Mouse (Mus musculus): ENCODE results near the gene Cldn14. TPM values are rescaled to one million over a fixed set of nuclear protein-coding genes. Genes with fewer than 3 reads are reported as not detected.
"Not testable (repeated sequence)": the region's sequence is repeated elsewhere in the genome, so short reads cannot be mapped to it uniquely, and the experiment has no call there.

Gene Cldn14
- polyA plus RNA-seq, 1 experiment, result 1.0 TPM

- H3K27me3 ChIP-seq (ENCODE audit: control insufficient read depth, insufficient read depth, low read length), result no peaks in the 10 kb centered on the region
- peak overlapping the region; percentile 93 for H3K4me3 ChIP-seq (ENCODE audit: control insufficient read depth, low read depth, low read length)
- TF ChIP-seq CTCF (IDR thresholded peaks at IDR 0.05; ENCODE audit: control insufficient read depth, insufficient read depth, insufficient replicate concordance, low read depth, low read length) (no peak), POLR2A (IDR thresholded peaks at IDR 0.05; ENCODE audit: control insufficient read depth, low read depth, low read length) (no peak)
- peaks cover 6% of the 10 kb centered on the region; the same call in 1 of the 2 replicates for H3K4me1 ChIP-seq (ENCODE audit: control insufficient read depth, insufficient read depth, low read length)
- H3K36me3 ChIP-seq (ENCODE audit: control insufficient read depth, insufficient read depth, low read length), result no peaks in the 10 kb centered on the region
- 0 out of 2 replicates have a peak overlapping the region, but pooled peaks have one; percentile 5 for H3K27ac ChIP-seq (ENCODE audit: control insufficient read depth, insufficient read depth, low read depth, low read length)
Measured at GRCm38 (mm10) chr16:93981190-93981841, 27.3 kb downstream of the Cldn14 start.

GRCm38 (mm10) chr16:93980338-93980737 is 28.3 kb downstream of the Cldn14 start:
- not testable (repeated sequence) for H3K4me1 ChIP-seq (ENCODE audit: control insufficient read depth, insufficient read depth, low read length); H3K36me3 ChIP-seq (ENCODE audit: control insufficient read depth, insufficient read depth, low read length); H3K27me3 ChIP-seq (ENCODE audit: control insufficient read depth, insufficient read depth, low read length); H3K27ac ChIP-seq (ENCODE audit: control insufficient read depth, insufficient read depth, low read depth, low read length)
- peak overlapping the region; percentile 93 for H3K4me3 ChIP-seq (ENCODE audit: control insufficient read depth, low read depth, low read length)

GRCm38 (mm10) chr16:93979316-93979715 is 29.3 kb downstream of the Cldn14 start:
- Histone ChIP-seq H3K27me3 (ENCODE audit: control insufficient read depth, insufficient read depth, low read length) (no peaks in the 10 kb centered on the region), H3K36me3 (ENCODE audit: control insufficient read depth, insufficient read depth, low read length) (no peaks in the 10 kb centered on the region), H3K27ac (ENCODE audit: control insufficient read depth, insufficient read depth, low read depth, low read length) (no peak overlapping the region), H3K4me1 (ENCODE audit: control insufficient read depth, insufficient read depth, low read length) (peaks cover 11% of the 10 kb centered on the region), H3K4me3 (ENCODE audit: control insufficient read depth, low read depth, low read length) (peak overlapping the region; percentile 22)
- TF ChIP-seq CTCF (IDR thresholded peaks at IDR 0.05; ENCODE audit: control insufficient read depth, insufficient read depth, insufficient replicate concordance, low read depth, low read length), result no peak
- no peak for TF ChIP-seq POLR2A (IDR thresholded peaks at IDR 0.05; ENCODE audit: control insufficient read depth, low read depth, low read length)

- H3K27ac ChIP-seq (ENCODE audit: control insufficient read depth, insufficient read depth, low read depth, low read length), result no peak overlapping the region
- no peak for TF ChIP-seq POLR2A (IDR thresholded peaks at IDR 0.05; ENCODE audit: control insufficient read depth, low read depth, low read length)
- TF ChIP-seq CTCF (IDR thresholded peaks at IDR 0.05; ENCODE audit: control insufficient read depth, insufficient read depth, insufficient replicate concordance, low read depth, low read length), result no peak
- H3K4me3 ChIP-seq (ENCODE audit: control insufficient read depth, low read depth, low read length), result no peak overlapping the region
- peaks cover 11% of the 10 kb centered on the region for H3K4me1 ChIP-seq (ENCODE audit: control insufficient read depth, insufficient read depth, low read length)
- no peaks in the 10 kb centered on the region for H3K27me3 ChIP-seq (ENCODE audit: control insufficient read depth, insufficient read depth, low read length)
- no peaks in the 10 kb centered on the region for H3K36me3 ChIP-seq (ENCODE audit: control insufficient read depth, insufficient read depth, low read length)
Measured at GRCm38 (mm10) chr16:93977587-93977986, 31.1 kb downstream of the Cldn14 start.

GRCm38 (mm10) chr16:93976907-93977306 is 31.7 kb downstream of the Cldn14 start:
- Histone ChIP-seq H3K36me3 (ENCODE audit: control insufficient read depth, insufficient read depth, low read length) (no peaks in the 10 kb centered on the region), H3K27me3 (ENCODE audit: control insufficient read depth, insufficient read depth, low read length) (no peaks in the 10 kb centered on the region), H3K27ac (ENCODE audit: control insufficient read depth, insufficient read depth, low read depth, low read length) (no peak overlapping the region), H3K4me3 (ENCODE audit: control insufficient read depth, low read depth, low read length) (no peak overlapping the region), H3K4me1 (ENCODE audit: control insufficient read depth, insufficient read depth, low read length) (peaks cover 11% of the 10 kb centered on the region)
- TF ChIP-seq POLR2A (IDR thresholded peaks at IDR 0.05; ENCODE audit: control insufficient read depth, low read depth, low read length), result no peak
- no peak for TF ChIP-seq CTCF (IDR thresholded peaks at IDR 0.05; ENCODE audit: control insufficient read depth, insufficient read depth, insufficient replicate concordance, low read depth, low read length)

- H3K27ac ChIP-seq (ENCODE audit: control insufficient read depth, insufficient read depth, low read depth, low read length), result no peak overlapping the region
- H3K27me3 ChIP-seq (ENCODE audit: control insufficient read depth, insufficient read depth, low read length), result no peaks in the 10 kb centered on the region
- no peak overlapping the region for H3K4me3 ChIP-seq (ENCODE audit: control insufficient read depth, low read depth, low read length)
- peaks cover 8% of the 10 kb centered on the region for H3K4me1 ChIP-seq (ENCODE audit: control insufficient read depth, insufficient read depth, low read length)
- TF ChIP-seq CTCF (IDR thresholded peaks at IDR 0.05; ENCODE audit: control insufficient read depth, insufficient read depth, insufficient replicate concordance, low read depth, low read length) (peak; percentile 60; the same call in 1 of the 2 replicates), POLR2A (IDR thresholded peaks at IDR 0.05; ENCODE audit: control insufficient read depth, low read depth, low read length) (no peak)
- no peaks in the 10 kb centered on the region for H3K36me3 ChIP-seq (ENCODE audit: control insufficient read depth, insufficient read depth, low read length)
Measured at GRCm38 (mm10) chr16:93975430-93975829, 33.2 kb downstream of the Cldn14 start.

- no peaks in the 10 kb centered on the region for H3K27me3 ChIP-seq (ENCODE audit: control insufficient read depth, insufficient read depth, low read length)
- no peaks in the 10 kb centered on the region for H3K36me3 ChIP-seq (ENCODE audit: control insufficient read depth, insufficient read depth, low read length)
- no peak for TF ChIP-seq POLR2A (IDR thresholded peaks at IDR 0.05; ENCODE audit: control insufficient read depth, low read depth, low read length)
- H3K27ac ChIP-seq (ENCODE audit: control insufficient read depth, insufficient read depth, low read depth, low read length), result no peak overlapping the region
- H3K4me3 ChIP-seq (ENCODE audit: control insufficient read depth, low read depth, low read length), result no peak overlapping the region
- peaks cover 8% of the 10 kb centered on the region for H3K4me1 ChIP-seq (ENCODE audit: control insufficient read depth, insufficient read depth, low read length)
Measured at GRCm38 (mm10) chr16:93974278-93974677, 34.4 kb downstream of the Cldn14 start.

- Histone ChIP-seq H3K36me3 (ENCODE audit: control insufficient read depth, insufficient read depth, low read length) (no peaks in the 10 kb centered on the region), H3K4me3 (ENCODE audit: control insufficient read depth, low read depth, low read length) (no peak overlapping the region), H3K27ac (ENCODE audit: control insufficient read depth, insufficient read depth, low read depth, low read length) (no peak overlapping the region), H3K4me1 (ENCODE audit: control insufficient read depth, insufficient read depth, low read length) (peaks cover 8% of the 10 kb centered on the region), H3K27me3 (ENCODE audit: control insufficient read depth, insufficient read depth, low read length) (no peaks in the 10 kb centered on the region)
- TF ChIP-seq CTCF (IDR thresholded peaks at IDR 0.05; ENCODE audit: control insufficient read depth, insufficient read depth, insufficient replicate concordance, low read depth, low read length) (no peak), POLR2A (IDR thresholded peaks at IDR 0.05; ENCODE audit: control insufficient read depth, low read depth, low read length) (no peak)
Measured at GRCm38 (mm10) chr16:93973554-93973953, 35.1 kb downstream of the Cldn14 start.

All from testis, adult 2 months (tissue).